Mouse (Mus musculus) adrenal gland (tissue): Measurements from ENCODE around the gene Cox5a.

ENCODE experiments used
- intact Hi-C: fragments of 180-260 bp; cut with DNase I; formaldehyde crosslinking; loops from one replicate; pipeline ENCODE4 v1.15.1; 2025

The Cox5a gene

GRCm38 (mm10) chr9:57523754-57524153 lies 2.7 kb downstream of the Cox5a start:
- intact Hi-C loops, result loop anchor here (5.0 kb wide), 1 partner anchor 134 kb away; no protein-coding TSS in a partner anchor

DNA sequence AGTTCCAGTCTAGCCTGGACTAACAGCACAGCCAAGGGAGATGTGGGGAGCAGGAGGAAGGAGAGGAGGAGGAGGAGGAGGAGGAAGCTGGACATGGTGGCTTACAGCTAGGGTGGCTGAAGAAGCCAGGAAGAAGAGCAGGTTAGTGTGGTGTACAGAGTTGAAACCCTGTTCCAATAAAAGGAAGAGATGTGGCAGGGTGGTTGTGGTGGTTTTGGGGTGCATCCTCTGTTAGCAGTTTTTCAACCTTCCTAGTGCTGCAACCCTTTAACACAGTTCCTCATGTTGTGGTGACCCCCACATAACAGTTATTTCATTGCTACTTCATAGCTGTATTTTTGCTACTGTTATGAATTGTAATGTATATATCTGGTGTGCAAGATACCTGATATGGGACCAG lies 3.4 kb downstream of the Cox5a start:
- intact Hi-C loops, result loop anchor here (5.0 kb wide), 1 partner anchor 133 kb away; no protein-coding TSS in a partner anchor

GRCm38 (mm10) chr9:57525516-57525915 lies 4.4 kb downstream of the Cox5a start:
- intact Hi-C loops, result no loop called here

DNA sequence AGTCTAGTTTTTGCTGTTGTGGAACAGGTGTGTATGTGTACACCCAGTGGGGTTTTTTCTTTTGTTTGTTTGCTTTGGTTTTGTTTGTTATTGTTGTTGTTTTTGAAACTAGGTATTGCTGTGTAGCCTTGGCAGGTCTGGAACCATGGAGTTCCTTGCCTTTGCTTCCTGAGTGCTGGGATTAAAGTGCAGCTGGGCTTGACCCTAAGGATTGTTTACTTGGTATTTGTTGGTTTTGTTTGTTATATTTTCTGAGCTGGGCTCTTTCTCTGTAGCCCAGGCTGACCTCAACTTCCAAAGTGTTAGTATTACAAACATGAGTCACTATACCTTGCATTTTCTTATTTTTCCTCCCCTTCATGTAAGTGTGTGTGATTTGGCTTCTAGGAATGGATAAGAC lies 5.4 kb downstream of the Cox5a start:
- intact Hi-C loops, result no loop called here

DNA sequence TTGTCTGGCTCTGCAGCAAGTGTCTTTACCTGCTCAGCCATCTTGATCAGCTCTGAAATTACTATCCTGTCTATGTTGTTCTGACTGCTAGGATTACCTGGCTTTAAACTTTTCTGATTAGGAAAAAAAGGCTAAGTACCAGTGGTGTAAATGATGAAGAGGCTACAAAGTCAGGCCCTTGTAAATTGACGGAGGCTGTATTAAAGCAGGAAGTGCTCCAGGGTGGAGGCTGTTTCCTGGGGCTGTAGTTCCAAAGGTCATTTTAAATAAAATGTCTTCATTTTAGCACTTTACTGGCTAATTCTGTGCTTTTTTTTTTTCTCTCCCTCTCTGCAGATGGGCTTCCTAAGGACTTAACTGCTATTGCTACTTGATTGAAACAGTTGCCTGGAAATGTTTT lies 10.9 kb downstream of the Cox5a start:
- intact Hi-C loops, result no loop called here

- intact Hi-C loops, result loop anchor here (5.0 kb wide), 1 partner anchor 116 kb away; the partner anchor contains the start of gene Csk
Measured at GRCm38 (mm10) chr9:57536362-57536761, 15.3 kb downstream of the Cox5a start.

DNA sequence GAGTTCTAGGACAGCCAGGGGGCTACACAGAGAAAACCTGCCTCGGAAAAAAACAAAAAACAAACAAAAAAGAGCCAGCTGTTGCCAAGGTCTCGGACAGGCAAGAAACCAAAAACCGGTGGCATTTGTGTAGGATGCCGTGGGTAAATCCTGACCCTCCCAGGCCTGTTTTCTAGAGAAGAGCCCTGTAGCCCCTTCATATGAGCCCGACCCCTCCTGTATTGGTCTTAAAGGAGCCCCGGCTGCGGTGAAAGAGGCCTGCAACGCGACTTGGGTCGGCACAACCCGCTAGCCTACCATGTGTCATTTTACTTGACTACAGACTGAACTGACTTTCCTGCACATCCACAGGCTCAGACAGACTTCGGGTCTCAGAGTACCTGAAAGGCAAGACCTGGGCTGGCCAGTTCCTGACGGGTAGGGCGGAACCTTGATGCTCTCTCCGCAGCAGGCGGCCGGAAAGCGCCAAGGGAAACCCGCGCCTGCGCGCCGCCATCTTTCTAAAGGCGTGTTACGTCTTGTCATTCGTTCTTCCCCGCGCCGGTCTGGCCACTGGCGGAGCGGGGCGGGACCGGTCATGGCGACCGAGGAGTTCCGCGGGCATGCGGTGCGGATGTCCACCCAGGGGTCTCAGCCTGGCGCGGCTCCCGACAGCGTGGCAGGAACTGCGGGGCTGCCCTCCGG lies 16.1 kb downstream of the Cox5a start, which contains the start of gene Fam219b:
Gene Fam219b (plus strand): TSS at position 485 of the 684 bp plus-strand sequence.
- intact Hi-C loops, result loop anchor here (5.0 kb wide), 1 partner anchor 115 kb away; the partner anchor contains the start of gene Csk

- intact Hi-C loops, result loop anchor here (5.0 kb wide), 1 partner anchor 115 kb away; the partner anchor contains the start of gene Csk
Measured at GRCm38 (mm10) chr9:57537728-57538181, 16.7 kb downstream of the Cox5a start.

DNA sequence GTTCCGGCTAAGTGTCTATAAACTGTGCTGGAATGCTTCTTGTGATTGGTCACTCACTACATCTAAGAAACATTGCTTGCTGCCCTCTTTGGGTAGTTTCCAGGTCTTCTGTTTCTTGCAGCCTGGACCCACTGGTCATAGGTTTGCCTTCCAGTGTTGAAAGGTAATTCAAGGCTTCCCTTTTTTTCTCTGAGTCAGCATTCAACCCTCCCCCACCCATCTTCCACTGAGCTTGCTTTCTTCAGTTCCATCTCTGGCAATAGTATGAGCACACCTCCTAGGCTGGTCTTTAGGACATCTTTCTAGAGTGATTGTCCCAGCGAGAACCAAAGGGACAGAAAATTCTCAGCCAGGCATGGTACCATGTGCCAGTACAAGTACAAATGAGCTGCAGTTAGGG lies 18.5 kb downstream of the Cox5a start:
- intact Hi-C loops, result loop anchor here (5.0 kb wide), 1 partner anchor 113 kb away; the partner anchor contains the start of gene Csk

DNA sequence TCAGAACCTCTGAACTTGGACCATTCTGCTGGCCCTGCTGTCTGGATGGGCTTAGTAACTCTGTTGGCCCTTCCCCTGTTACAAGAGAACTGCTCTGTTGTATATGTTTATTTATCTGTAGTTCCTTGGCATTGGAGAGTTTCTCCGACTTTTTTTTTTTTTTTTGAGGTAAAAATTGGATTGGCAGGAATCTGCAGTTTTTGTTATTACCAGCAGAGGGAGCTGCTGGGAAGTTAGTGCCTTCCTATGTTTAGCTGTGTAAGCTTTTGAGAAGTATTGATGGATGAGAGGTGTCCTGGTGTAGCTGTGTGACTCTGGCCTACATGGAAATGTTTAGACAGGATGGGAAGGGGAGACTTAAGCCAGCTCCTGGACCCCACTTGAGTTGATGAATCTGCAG lies 20.2 kb downstream of the Cox5a start:
- intact Hi-C loops, result loop anchor here (5.0 kb wide), 1 partner anchor 46 kb away; the partner anchor contains the start of gene Ulk3

DNA sequence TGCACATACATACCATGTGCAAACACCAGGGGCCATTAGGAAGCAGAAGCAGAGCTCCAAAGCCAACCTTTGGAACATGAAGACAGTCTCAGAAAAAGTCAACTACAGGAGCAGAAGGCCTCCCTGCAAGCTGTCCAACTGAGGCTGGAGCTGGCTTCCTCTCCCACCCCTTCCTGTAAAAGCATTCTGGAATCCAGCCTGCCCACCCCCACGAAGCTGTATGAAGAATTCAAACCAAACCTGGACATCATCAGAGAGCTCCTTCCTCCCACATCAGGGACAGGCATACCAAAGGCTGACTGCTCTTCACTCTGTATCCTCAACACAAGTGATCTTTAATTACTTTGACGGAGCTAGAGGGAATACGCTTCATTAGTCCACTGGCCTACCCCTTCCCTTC lies 22.9 kb downstream of the Cox5a start:
- intact Hi-C loops, result loop anchor here (5.0 kb wide), 1 partner anchor 43 kb away; the partner anchor contains the start of gene Ulk3

- intact Hi-C loops, result no loop called here
Measured at GRCm38 (mm10) chr9:57547287-57547686, 26.2 kb downstream of the Cox5a start.

GRCm38 (mm10) chr9:57547869-57548268 lies 26.8 kb downstream of the Cox5a start:
- intact Hi-C loops, result no loop called here

- intact Hi-C loops, result no loop called here
Measured at GRCm38 (mm10) chr9:57549186-57549585, 28.1 kb downstream of the Cox5a start.

DNA sequence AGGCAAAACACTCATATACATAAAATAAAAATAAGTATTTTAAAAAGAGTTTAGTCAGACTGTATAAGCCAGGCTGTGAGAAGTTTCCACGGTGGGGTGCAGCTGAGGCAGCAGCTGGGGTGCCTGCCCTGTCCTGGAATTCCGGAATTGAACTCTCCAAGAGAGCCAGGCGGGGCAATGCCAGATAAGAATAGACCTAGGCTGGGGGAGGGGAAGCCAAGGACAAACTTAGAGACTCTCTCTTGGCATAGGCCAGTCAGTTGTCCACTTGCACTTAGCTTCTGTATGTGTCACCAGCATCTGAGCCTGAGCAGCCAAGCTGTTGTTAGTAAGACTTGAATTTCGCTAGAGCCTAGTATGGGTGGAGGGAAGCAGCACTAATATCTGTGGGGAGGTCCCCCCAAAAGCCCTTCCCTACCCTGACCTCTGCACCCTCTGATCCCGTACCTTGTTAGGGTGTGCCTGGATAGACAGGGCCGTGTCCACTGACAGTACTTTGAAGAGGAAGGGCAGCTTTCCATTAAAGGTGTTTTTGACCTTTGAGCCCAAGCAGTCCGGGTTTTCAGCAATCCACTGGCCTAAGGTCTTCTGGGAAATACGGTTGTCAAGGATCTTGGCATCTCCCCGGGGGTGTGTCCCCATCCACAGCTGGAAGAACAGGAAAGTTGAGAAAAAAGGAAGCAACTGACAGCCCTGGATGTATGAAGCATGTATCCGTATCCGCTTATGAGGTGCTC lies 29.2 kb downstream of the Cox5a start:
- intact Hi-C loops, result loop anchor here (5.0 kb wide), 1 partner anchor 42 kb away; no protein-coding TSS in a partner anchor

- intact Hi-C loops, result loop anchor here (5.0 kb wide), 1 partner anchor 40 kb away; no protein-coding TSS in a partner anchor
Measured at GRCm38 (mm10) chr9:57552139-57552887, 31.2 kb downstream of the Cox5a start, which contains the start of gene Mpi. Mpi (minus strand) TSS chr9:57552763.

GRCm38 (mm10) chr9:57553119-57553518 lies 32.0 kb downstream of the Cox5a start:
- intact Hi-C loops, result loop anchor here (5.0 kb wide), 1 partner anchor 39 kb away; no protein-coding TSS in a partner anchor

DNA sequence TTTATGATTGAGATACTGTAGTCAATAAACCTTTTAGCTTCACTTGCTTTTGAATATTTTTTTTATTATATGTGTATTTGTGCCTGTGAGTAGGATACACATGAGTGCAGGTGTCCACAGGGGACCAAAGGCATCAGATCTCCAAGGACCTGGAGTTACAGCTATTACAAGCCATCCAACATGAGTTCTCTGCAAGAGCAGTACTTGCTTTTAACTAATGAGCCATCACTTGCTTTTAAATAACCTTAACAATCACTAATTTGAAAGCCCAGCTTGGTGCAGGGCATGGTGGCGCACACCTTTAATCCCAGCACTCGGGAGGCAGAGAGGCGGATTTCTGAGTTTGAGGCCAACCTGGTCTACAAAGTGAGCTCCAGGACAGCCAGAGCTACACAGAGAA lies 33.7 kb downstream of the Cox5a start:
- intact Hi-C loops, result loop anchor here (5.0 kb wide), 1 partner anchor 38 kb away; no protein-coding TSS in a partner anchor

DNA sequence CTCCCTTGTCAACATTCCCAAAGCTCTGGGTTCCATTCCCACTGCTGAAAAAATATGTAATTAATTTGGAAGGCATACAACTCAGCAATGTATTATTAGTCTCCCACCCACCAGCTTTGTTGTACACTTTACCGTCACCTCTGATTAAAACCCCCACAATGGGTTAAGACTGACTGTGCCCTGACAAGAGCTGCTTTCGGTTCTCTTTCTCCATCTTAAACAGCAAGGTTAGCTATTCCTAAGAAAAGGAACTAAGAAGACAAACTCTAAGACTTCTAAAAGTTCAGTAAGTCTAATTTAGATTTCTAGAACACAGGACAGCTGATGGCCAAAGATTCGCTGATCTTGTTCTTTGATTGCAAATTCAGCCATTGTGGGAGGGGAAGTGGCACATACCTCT lies 36.1 kb downstream of the Cox5a start:
- intact Hi-C loops, result no loop called here

- intact Hi-C loops, result no loop called here
Measured at GRCm38 (mm10) chr9:57558625-57559024, 37.6 kb downstream of the Cox5a start.

DNA sequence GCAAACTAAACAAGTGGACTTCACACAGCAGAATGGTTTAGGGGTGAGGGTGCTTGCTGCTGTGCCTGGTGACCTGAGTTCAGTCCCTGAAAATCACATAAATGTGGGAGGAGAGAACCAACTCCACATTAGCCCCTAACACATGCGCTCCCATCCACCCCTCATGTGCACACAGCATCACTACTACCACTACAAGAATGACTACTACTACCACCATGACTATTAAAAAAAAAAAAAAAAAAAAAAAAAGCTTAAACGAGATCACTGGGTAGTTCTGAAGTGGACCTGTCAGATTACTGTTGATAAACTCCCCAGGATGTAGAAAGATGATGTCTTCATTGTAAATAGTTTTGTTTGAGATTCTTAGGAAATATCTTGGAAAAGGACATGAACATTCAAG lies 38.5 kb downstream of the Cox5a start:
- intact Hi-C loops, result no loop called here
